Mouse (Mus musculus) cerebellum, adult 9-11 months (tissue): ENCODE results near the gene Rasl12.

Source experiments
- DNase-seq: peaks from one replicate; pipeline ENCODE4 v3.0.0; 2022

The Rasl12 gene

GRCm38 (mm10) chr9:65398279-65398678, at the start of gene Rasl12:
TSS of gene Rasl12 (plus strand) at chr9:65398506.
- DNase-seq = peak; percentile 25

GRCm38 (mm10) chr9:65353251-65353650, 45.1 kb upstream of the Rasl12 start:
- DNase-seq = no peak

- no peak for DNase-seq
Measured at GRCm38 (mm10) chr9:65356561-65356960, 41.7 kb upstream of the Rasl12 start.

GRCm38 (mm10) chr9:65356971-65357370, 41.3 kb upstream of the Rasl12 start:
- no peak for DNase-seq

- no peak for DNase-seq
Measured at GRCm38 (mm10) chr9:65358956-65359480, 39.3 kb upstream of the Rasl12 start.

GRCm38 (mm10) chr9:65360641-65361448, 37.5 kb upstream of the Rasl12 start, which contains the start of gene Ubap1l:
TSS of gene Ubap1l (plus strand) at chr9:65361041.
- DNase-seq = no peak

GRCm38 (mm10) chr9:65363684-65364083, 34.6 kb upstream of the Rasl12 start:
- DNase-seq = no peak

- DNase-seq = no peak
Measured at GRCm38 (mm10) chr9:65365721-65366120, 32.6 kb upstream of the Rasl12 start.

- DNase-seq = no peak
Measured at GRCm38 (mm10) chr9:65371756-65372155, 26.6 kb upstream of the Rasl12 start.

GRCm38 (mm10) chr9:65372449-65372848, 25.9 kb upstream of the Rasl12 start:
- DNase-seq = no peak

- DNase-seq = no peak
Measured at GRCm38 (mm10) chr9:65374468-65375162, 23.7 kb upstream of the Rasl12 start.

GRCm38 (mm10) chr9:65375163-65375934, 23.0 kb upstream of the Rasl12 start:
- no peak for DNase-seq

GRCm38 (mm10) chr9:65381017-65381590, 17.2 kb upstream of the Rasl12 start:
- no peak for DNase-seq

- no peak for DNase-seq
Measured at GRCm38 (mm10) chr9:65382031-65382750, 16.1 kb upstream of the Rasl12 start.

- DNase-seq = no peak
Measured at GRCm38 (mm10) chr9:65382751-65383097, 15.6 kb upstream of the Rasl12 start.

- no peak for DNase-seq
Measured at GRCm38 (mm10) chr9:65384276-65384675, 14.0 kb upstream of the Rasl12 start.

- no peak for DNase-seq
Measured at GRCm38 (mm10) chr9:65386373-65387140, 11.7 kb upstream of the Rasl12 start.

- DNase-seq = no peak
Measured at GRCm38 (mm10) chr9:65390752-65391612, 7.3 kb upstream of the Rasl12 start.

- DNase-seq = no peak
Measured at GRCm38 (mm10) chr9:65391613-65391964, 6.7 kb upstream of the Rasl12 start, which contains the start of gene Kbtbd13. TSS of gene Kbtbd13 (minus strand) at chr9:65391652.

GRCm38 (mm10) chr9:65392638-65393364, 5.5 kb upstream of the Rasl12 start:
- peak; percentile 24 for DNase-seq
